Mouse (Mus musculus): Measurements from ENCODE around the gene Plxnd1. TPM values are rescaled to one million over a fixed set of nuclear protein-coding genes. Genes with fewer than 3 reads are reported as not detected.

Gene Plxnd1
- polyA plus RNA-seq, 1 experiment from 2014 or later: 84.2 TPM

- H3K9ac ChIP-seq: no peak overlapping the region
- no peak overlapping the region for H3K4me3 ChIP-seq (ENCODE audit: low read depth, low read length)
- no peak overlapping the region for H3K27ac ChIP-seq (ENCODE audit: low read depth)
- H3K4me2 ChIP-seq: no peak overlapping the region
- no peak for TF ChIP-seq CTCF (IDR thresholded peaks at IDR 0.05; ENCODE audit: low read depth)
- no peaks in the 10 kb centered on the region for H3K9me3 ChIP-seq (ENCODE audit: low read depth, low read length)
- ATAC-seq (ENCODE audit: insufficient read depth): no peak
- no peaks in the 10 kb centered on the region for H3K36me3 ChIP-seq (ENCODE audit: insufficient read depth)
- H3K27me3 ChIP-seq (ENCODE audit: insufficient read depth, low read length): no peaks in the 10 kb centered on the region
- DNase-seq: no peak
- 79% methylated on average over 2 of the region's 2 CpGs for WGBS
- no peaks in the 10 kb centered on the region for H3K4me1 ChIP-seq (ENCODE audit: insufficient read depth)
Observed at GRCm38 (mm10) chr6:115938011-115938410, 56.8 kb downstream of the Plxnd1 start.

- Histone ChIP-seq H3K4me3 (ENCODE audit: low read depth, low read length) (no peak overlapping the region), H3K36me3 (ENCODE audit: insufficient read depth) (no peaks in the 10 kb centered on the region), H3K4me1 (ENCODE audit: insufficient read depth) (no peaks in the 10 kb centered on the region), H3K27me3 (ENCODE audit: insufficient read depth, low read length) (no peaks in the 10 kb centered on the region), H3K27ac (ENCODE audit: low read depth) (no peak overlapping the region), H3K9me3 (ENCODE audit: low read depth, low read length) (no peaks in the 10 kb centered on the region), H3K9ac (no peak overlapping the region), H3K4me2 (no peak overlapping the region)
- ATAC-seq (ENCODE audit: insufficient read depth) (no peak), DNase-seq (no peak)
- no peak for TF ChIP-seq CTCF (IDR thresholded peaks at IDR 0.05; ENCODE audit: low read depth)
- 75% methylated on average over 8 of the region's 8 CpGs for WGBS
Observed at GRCm38 (mm10) chr6:115935544-115935943, 59.3 kb downstream of the Plxnd1 start.

GRCm38 (mm10) chr6:115932391-115932790, 62.4 kb downstream of the Plxnd1 start:
- Histone ChIP-seq H3K9ac (no peak overlapping the region), H3K36me3 (ENCODE audit: insufficient read depth) (no peaks in the 10 kb centered on the region), H3K4me3 (ENCODE audit: low read depth, low read length) (no peak overlapping the region), H3K4me2 (no peak overlapping the region), H3K4me1 (ENCODE audit: insufficient read depth) (0 out of 2 replicates have a peak, but pooled peaks cover 3% of the 10 kb centered on the region), H3K27me3 (ENCODE audit: insufficient read depth, low read length) (no peaks in the 10 kb centered on the region), H3K27ac (ENCODE audit: low read depth) (no peak overlapping the region), H3K9me3 (ENCODE audit: low read depth, low read length) (no peaks in the 10 kb centered on the region)
- ATAC-seq (ENCODE audit: insufficient read depth) (no peak), DNase-seq (no peak)
- no peak for TF ChIP-seq CTCF (IDR thresholded peaks at IDR 0.05; ENCODE audit: low read depth)
- WGBS: 81% methylated on average over 3 of the region's 3 CpGs

GRCm38 (mm10) chr6:115931639-115932038, 63.2 kb downstream of the Plxnd1 start, which contains the start of gene Rho:
TSS of gene Rho (plus strand) at chr6:115931748.
- WGBS: 87% methylated on average over 14 of the region's 14 CpGs
- ATAC-seq (ENCODE audit: insufficient read depth): no peak
- Histone ChIP-seq H3K4me2 (no peak within 1 kb of the TSS), H3K27me3 (ENCODE audit: insufficient read depth, low read length) (no peaks in the 10 kb centered on the region), H3K9me3 (ENCODE audit: low read depth, low read length) (no peaks in the 10 kb centered on the region), H3K27ac (ENCODE audit: low read depth) (no peak within 1 kb of the TSS), H3K4me3 (ENCODE audit: low read depth, low read length) (no peak within 1 kb of the TSS), H3K4me1 (ENCODE audit: insufficient read depth) (0 out of 2 replicates have a peak, but pooled peaks cover 3% of the 10 kb centered on the region), H3K36me3 (ENCODE audit: insufficient read depth) (no peaks in the 10 kb centered on the region), H3K9ac (no peak within 1 kb of the TSS)
- DNase-seq: no peak
- no peak for TF ChIP-seq CTCF (IDR thresholded peaks at IDR 0.05; ENCODE audit: low read depth)

GRCm38 (mm10) chr6:115930018-115930417, 64.8 kb downstream of the Plxnd1 start:
- WGBS: 28% methylated on average over 5 of the region's 5 CpGs

GRCm38 (mm10) chr6:115927292-115928242, 67.2 kb downstream of the Plxnd1 start:
- ATAC-seq (ENCODE audit: insufficient read depth) (no peak), DNase-seq (no peak)
- WGBS: 82% methylated on average over 10 of the region's 10 CpGs
- H3K4me3 ChIP-seq (ENCODE audit: low read depth, low read length): no peak overlapping the region
- no peaks in the 10 kb centered on the region for H3K36me3 ChIP-seq (ENCODE audit: insufficient read depth)
- H3K9me3 ChIP-seq (ENCODE audit: low read depth, low read length): no peaks in the 10 kb centered on the region
- H3K9ac ChIP-seq: no peak overlapping the region
- no peak overlapping the region for H3K27ac ChIP-seq (ENCODE audit: low read depth)
- no peak overlapping the region for H3K4me2 ChIP-seq
- H3K4me1 ChIP-seq (ENCODE audit: insufficient read depth): peaks cover 12% of the 10 kb centered on the region
- no peak for TF ChIP-seq CTCF (IDR thresholded peaks at IDR 0.05; ENCODE audit: low read depth)
- H3K27me3 ChIP-seq (ENCODE audit: insufficient read depth, low read length): no peaks in the 10 kb centered on the region

More at GRCm38 (mm10) chr6:115930018-115930417, 64.8 kb downstream of the Plxnd1 start:
- H3K4me2 ChIP-seq: no peak overlapping the region
- no peaks in the 10 kb centered on the region for H3K36me3 ChIP-seq (ENCODE audit: insufficient read depth)
- H3K9me3 ChIP-seq (ENCODE audit: low read depth, low read length): no peaks in the 10 kb centered on the region
- peak; percentile 59; the same call in 1 of the 2 replicates for ATAC-seq (ENCODE audit: insufficient read depth)
- no peak for TF ChIP-seq CTCF (IDR thresholded peaks at IDR 0.05; ENCODE audit: low read depth)
- no peak overlapping the region for H3K9ac ChIP-seq
- peak; percentile 57 for DNase-seq
- H3K4me1 ChIP-seq (ENCODE audit: insufficient read depth): peaks cover 4% of the 10 kb centered on the region
- no peak overlapping the region for H3K27ac ChIP-seq (ENCODE audit: low read depth)
- no peaks in the 10 kb centered on the region for H3K27me3 ChIP-seq (ENCODE audit: insufficient read depth, low read length)
- H3K4me3 ChIP-seq (ENCODE audit: low read depth, low read length): no peak overlapping the region

GRCm38 (mm10) chr6:115926416-115926815, 68.4 kb downstream of the Plxnd1 start:
- peaks cover 12% of the 10 kb centered on the region for H3K4me1 ChIP-seq (ENCODE audit: insufficient read depth)
- no peak overlapping the region for H3K27ac ChIP-seq (ENCODE audit: low read depth)
- no peaks in the 10 kb centered on the region for H3K9me3 ChIP-seq (ENCODE audit: low read depth, low read length)
- H3K9ac ChIP-seq: no peak overlapping the region
- H3K4me2 ChIP-seq: no peak overlapping the region
- H3K36me3 ChIP-seq (ENCODE audit: insufficient read depth): no peaks in the 10 kb centered on the region
- no peak for ATAC-seq (ENCODE audit: insufficient read depth)
- WGBS: 73% methylated on average over 10 of the region's 10 CpGs
- DNase-seq: no peak
- TF ChIP-seq CTCF (IDR thresholded peaks at IDR 0.05; ENCODE audit: low read depth): no peak
- no peak overlapping the region for H3K4me3 ChIP-seq (ENCODE audit: low read depth, low read length)
- H3K27me3 ChIP-seq (ENCODE audit: insufficient read depth, low read length): no peaks in the 10 kb centered on the region
